ENCODE assay signal across 9 mouse cellular contexts in the genomic region with DNA sequence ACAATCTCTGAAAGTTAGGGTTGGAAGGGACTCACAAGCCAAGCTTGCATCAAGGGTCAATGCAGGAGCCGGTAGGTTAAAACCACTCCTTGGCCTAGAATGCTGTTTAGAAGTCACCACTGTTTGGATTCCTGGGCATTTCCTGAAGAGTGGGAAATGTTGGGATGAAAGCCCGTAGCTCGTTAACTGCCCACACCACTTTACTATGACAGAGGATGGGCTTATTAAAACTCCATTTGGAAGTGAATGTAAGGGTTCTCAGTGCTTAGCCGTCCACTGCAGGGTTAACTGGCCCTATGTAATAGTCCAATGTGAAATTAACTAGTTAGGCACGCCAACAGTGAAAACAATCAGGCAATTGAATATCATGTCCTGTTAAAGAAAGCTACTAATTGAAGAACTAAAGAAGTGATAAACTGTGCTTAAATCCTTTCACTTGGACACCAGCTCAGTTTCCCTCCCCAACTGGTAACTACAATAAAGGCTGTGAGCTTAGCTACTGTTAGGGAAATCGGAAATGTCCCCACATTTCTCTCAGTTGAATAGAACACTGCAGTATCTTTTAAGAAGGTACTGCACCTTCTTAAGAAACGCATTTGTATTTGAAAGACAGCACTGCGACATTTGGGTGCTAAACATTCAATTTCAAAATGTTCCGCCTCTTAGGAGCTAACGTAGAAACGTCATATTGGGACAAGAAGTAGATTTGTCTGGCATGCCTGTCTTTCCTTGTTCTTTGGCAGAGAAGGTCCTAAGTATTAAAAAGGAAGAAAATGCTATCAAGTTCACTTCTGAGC. TPM values are rescaled to one million over a fixed set of nuclear protein-coding genes. Genes with fewer than 3 reads are reported as not detected.
DNase-seq lines count a peak whose midpoint lies in the region; ATAC-seq lines count a peak whose summit lies in the region.
"Had no signal": no experiment of that assay in that cellular context is flagged by ENCODE, and none has a peak within 500 bp of the region (broad histone marks: within the 10 kb centered on the region; RNA-seq: fewer than 3 reads in every experiment).

No protein-coding gene starts in this region.

- peak overlapping the region; percentile 59 for H3K4me3 ChIP-seq in kidney, embryonic 15.5 days (replicated peaks)
- peak overlapping the region; percentile 47; the same call in 1 of the 2 replicates for H3K4me3 ChIP-seq in embryonic facial prominence, embryonic 11.5 days (ENCODE audit: low read depth, low read length)
- peak overlapping the region; percentile 47 for H3K4me3 ChIP-seq in hindbrain, embryonic 15.5 days
- H3K4me3 ChIP-seq in midbrain, embryonic 13.5 days (replicated peaks), result peak overlapping the region; percentile 50; the same call in 1 of the 2 replicates

- H3K9ac ChIP-seq in kidney, embryonic 15.5 days, result peak overlapping the region; percentile 71
- no peak overlapping the region for H3K9ac ChIP-seq in embryonic facial prominence, embryonic 11.5 days (replicated peaks; ENCODE audit: low read length)
- H3K9ac ChIP-seq in hindbrain, embryonic 15.5 days, result no peak overlapping the region; the same call in 1 of the 2 replicates
- no peak overlapping the region for H3K9ac ChIP-seq in midbrain, embryonic 13.5 days (replicated peaks)

- peaks cover 34% of the 10 kb centered on the region for H3K4me1 ChIP-seq in kidney, embryonic 15.5 days
- H3K4me1 ChIP-seq in embryonic facial prominence, embryonic 11.5 days (ENCODE audit: control insufficient read depth, insufficient read depth, low read length), result no peaks in the 10 kb centered on the region
- H3K4me1 ChIP-seq in hindbrain, embryonic 15.5 days (replicated peaks), result peaks cover 14% of the 10 kb centered on the region
- peaks cover 10% of the 10 kb centered on the region for H3K4me1 ChIP-seq in midbrain, embryonic 13.5 days (replicated peaks)

- no peaks in the 10 kb centered on the region for H3K36me3 ChIP-seq in kidney, embryonic 15.5 days
- H3K36me3 ChIP-seq in embryonic facial prominence, embryonic 11.5 days (replicated peaks; ENCODE audit: control insufficient read depth, insufficient read depth, low read depth, low read length), result no peaks in the 10 kb centered on the region
- no peaks in the 10 kb centered on the region for H3K36me3 ChIP-seq in hindbrain, embryonic 15.5 days
- H3K36me3 ChIP-seq in midbrain, embryonic 13.5 days, result no peaks in the 10 kb centered on the region

- peak overlapping the region; percentile 73 for H3K4me2 ChIP-seq in kidney, embryonic 15.5 days
- H3K4me2 ChIP-seq in embryonic facial prominence, embryonic 11.5 days (ENCODE audit: low read depth, low read length), result no peak overlapping the region
- H3K4me2 ChIP-seq in hindbrain, embryonic 15.5 days, result peak overlapping the region; percentile 89
- H3K4me2 ChIP-seq in midbrain, embryonic 13.5 days (replicated peaks), result peak overlapping the region; percentile 88

- ATAC-seq in kidney, embryonic 15.5 days (replicated peaks; ENCODE audit: low FRiP score), result no peak
- ATAC-seq in embryonic facial prominence, embryonic 11.5 days (replicated peaks; ENCODE audit: insufficient number of reproducible peaks, low FRiP score, low TSS enrichment, low read depth), result no peak
- no peak for ATAC-seq in hindbrain, embryonic 15.5 days (ENCODE audit: low FRiP score, low read depth)
- ATAC-seq in midbrain, embryonic 13.5 days, result no peak

- DNase-seq in kidney, postnatal 14 days, result no peak
- DNase-seq in embryonic facial prominence, embryonic 11.5 days (ENCODE audit: low spot score), result no peak
- DNase-seq in adrenal gland, adult 18-20 months (ENCODE audit: low spot score in 2 of 2), result no peak
- DNase-seq in layer of hippocampus, postnatal 36 days, result no peak
- DNase-seq in yolk sac, embryonic 10.5 days (ENCODE audit: low spot score), result no peak

- 23% methylated on average over 11 of the region's 11 CpGs for WGBS in kidney, embryonic 15.5 days
- 29% methylated on average over 11 of the region's 11 CpGs for WGBS in embryonic facial prominence, embryonic 11.5 days
- WGBS in hindbrain, embryonic 15.5 days, result 36% methylated on average over 11 of the region's 11 CpGs
- WGBS in midbrain, embryonic 13.5 days, result 31% methylated on average over 11 of the region's 11 CpGs

- peak overlapping the region; percentile 90 for H3K27ac ChIP-seq in kidney, embryonic 15.5 days
- no peak overlapping the region for H3K27ac ChIP-seq in embryonic facial prominence, embryonic 11.5 days (replicated peaks; ENCODE audit: low read depth, low read length)
- peak overlapping the region; percentile 37; the same call in 1 of the 2 replicates for H3K27ac ChIP-seq in hindbrain, embryonic 15.5 days (replicated peaks)
- H3K27ac ChIP-seq in midbrain, embryonic 13.5 days, result no peak overlapping the region

- no peaks in the 10 kb centered on the region; the same call in 1 of the 2 replicates for H3K9me3 ChIP-seq in kidney, embryonic 15.5 days (replicated peaks)
- no peaks in the 10 kb centered on the region for H3K9me3 ChIP-seq in embryonic facial prominence, embryonic 11.5 days (replicated peaks; ENCODE audit: control insufficient read depth, low read length)
- H3K9me3 ChIP-seq in hindbrain, embryonic 15.5 days, result no peaks in the 10 kb centered on the region
- no peaks in the 10 kb centered on the region for H3K9me3 ChIP-seq in midbrain, embryonic 13.5 days

- no peaks in the 10 kb centered on the region for H3K27me3 ChIP-seq in kidney, embryonic 15.5 days
- peaks cover 2% of the 10 kb centered on the region; the same call in 1 of the 2 replicates for H3K27me3 ChIP-seq in embryonic facial prominence, embryonic 11.5 days (ENCODE audit: control insufficient read depth, insufficient read depth, low read length)
- H3K27me3 ChIP-seq in hindbrain, embryonic 15.5 days, result peaks cover 23% of the 10 kb centered on the region
- H3K27me3 ChIP-seq in midbrain, embryonic 13.5 days, result peaks cover 37% of the 10 kb centered on the region

RNA-seq across cellular contexts. Expression of a gene that starts 1.1 kb away (rescaled TPM):
- polyA plus RNA-seq in kidney, embryonic 15.5 days (2015; fragmentation: Nextera tagmentation; extraction: Ambion mirVana), result 7.0 and 9.2 TPM in 2 replicates
- polyA plus RNA-seq in embryonic facial prominence, embryonic 11.5 days (2014; fragmentation: Nextera tagmentation; extraction: Ambion mirVana), result 1.3 and 2.3 TPM in 2 replicates
- 2.9 and 3.1 TPM in 2 replicates for polyA plus RNA-seq in hindbrain, embryonic 15.5 days (2015; fragmentation: Nextera tagmentation; extraction: Ambion mirVana)
- polyA plus RNA-seq in midbrain, embryonic 13.5 days (2015; fragmentation: Nextera tagmentation; extraction: Ambion mirVana), result 2.1 and 3.0 TPM in 2 replicates
- 1 to 10 TPM; 6.5 to 6.8 TPM for total RNA-seq in adrenal gland, adult 18-20 months (2021)
- 1 to 10 TPM; 2.3 to 2.5 TPM for total RNA-seq in layer of hippocampus, postnatal 36 days (2021)
- total RNA-seq: neutrophil, adult 5-6 weeks had no signal

RNA-seq across cellular contexts. Expression of a gene that starts 1.2 kb away (rescaled TPM):
- 23.0 and 26.8 TPM in 2 replicates for polyA plus RNA-seq in kidney, embryonic 15.5 days (2015; fragmentation: Nextera tagmentation; extraction: Ambion mirVana)
- polyA plus RNA-seq in embryonic facial prominence, embryonic 11.5 days (2014; fragmentation: Nextera tagmentation; extraction: Ambion mirVana), result 2.6 and 4.2 TPM in 2 replicates
- polyA plus RNA-seq in hindbrain, embryonic 15.5 days (2015; fragmentation: Nextera tagmentation; extraction: Ambion mirVana), result 6.3 and 7.3 TPM in 2 replicates
- polyA plus RNA-seq in midbrain, embryonic 13.5 days (2015; fragmentation: Nextera tagmentation; extraction: Ambion mirVana), result 5.6 and 6.4 TPM in 2 replicates
- total RNA-seq in adrenal gland, adult 18-20 months (2021), result 10 to 100 TPM; 26.3 to 27.6 TPM
- total RNA-seq in layer of hippocampus, postnatal 36 days (2021), result 1 to 10 TPM; 5.1 to 5.6 TPM

RNA-seq across cellular contexts. Expression of a gene that starts 10.6 kb away (rescaled TPM):
- 5.7 and 6.5 TPM in 2 replicates for polyA plus RNA-seq in kidney, embryonic 15.5 days (2015; fragmentation: Nextera tagmentation; extraction: Ambion mirVana)
- polyA plus RNA-seq in embryonic facial prominence, embryonic 11.5 days (2014; fragmentation: Nextera tagmentation; extraction: Ambion mirVana), result 7.6 and 9.4 TPM in 2 replicates
- polyA plus RNA-seq in hindbrain, embryonic 15.5 days (2015; fragmentation: Nextera tagmentation; extraction: Ambion mirVana), result 4.7 and 5.2 TPM in 2 replicates
- 4.4 and 5.0 TPM in 2 replicates for polyA plus RNA-seq in midbrain, embryonic 13.5 days (2015; fragmentation: Nextera tagmentation; extraction: Ambion mirVana)
- total RNA-seq in adrenal gland, adult 18-20 months (2021), result 10 to 100 TPM; 24.2 to 25.5 TPM
- 10 to 100 TPM; 21.1 to 21.9 TPM for total RNA-seq in layer of hippocampus, postnatal 36 days (2021)

Comparison
In these comparisons a context has a peak if more than half of its experiments do, and no peak if none do; other contexts are left out.
1. H3K27ac ChIP-seq: peak in kidney, embryonic 15.5 days (single experiment) and hindbrain, embryonic 15.5 days (single experiment); none in embryonic facial prominence, embryonic 11.5 days (single experiment) and midbrain, embryonic 13.5 days (single experiment).
2. Peak in every context shown above with its lines, with median percentiles within 50 percentile points of each other: H3K4me3 ChIP-seq.